Mouse (Mus musculus) stomach, postnatal 0 days (tissue): ENCODE data around the gene Gm10663.

Source experiments
- CTCF ChIP-seq: IDR thresholded peaks from 2 replicates; pipeline ENCODE4 v1.5.1; 2016; ENCODE audit warnings: antibody characterized with exemption, low read depth, mild to moderate bottlenecking, moderate library complexity
- EP300 ChIP-seq: optimal IDR thresholded peaks from 2 replicates; pipeline ENCODE3; 2016; ENCODE audit warnings: antibody characterized with exemption

- no peak for TF ChIP-seq EP300
- TF ChIP-seq CTCF: no peak
Measured at GRCm38 (mm10) chr8:65053554-65053953, 21.3 kb upstream of the Gm10663 start.
